Mouse (Mus musculus) forebrain, embryonic 10.5 days (tissue): Measurements from ENCODE around the gene Polq. TPM values are rescaled to one million over a fixed set of nuclear protein-coding genes. Genes with fewer than 3 reads are reported as not detected.
"Not testable (repeated sequence)": the region's sequence is repeated elsewhere in the genome, so short reads cannot be mapped to it uniquely, and the experiment has no call there.

Experiments used
- DNase-seq: peaks from one replicate; pipeline ENCODE4 v3.0.0-alpha.2; 2017; ENCODE audit warnings: low spot score; ENCODE audit errors: extremely low spot score
- H3K27ac ChIP-seq: fragments of 300-500 bp; sonication (generic); 2 replicates; pipeline ENCODE4 v1.5.1; 2016; ENCODE audit warnings: mild to moderate bottlenecking
- H3K27me3 ChIP-seq: fragments of 300-500 bp; sonication (generic); 2 replicates; pipeline ENCODE4 v1.6.1; 2016; ENCODE audit warnings: mild to moderate bottlenecking; ENCODE audit not compliant: poor library complexity, severe bottlenecking
- H3K36me3 ChIP-seq: fragments of 300-500 bp; sonication (generic); replicated peaks from 2 replicates; pipeline ENCODE4 v1.6.1; 2016; ENCODE audit warnings: mild to moderate bottlenecking, moderate library complexity
- H3K4me1 ChIP-seq: fragments of 300-500 bp; sonication (generic); 2 replicates; pipeline ENCODE4 v1.6.1; 2016
- H3K4me3 ChIP-seq: fragments of 300-500 bp; sonication (generic); 2 replicates; pipeline ENCODE4 v1.5.1; 2016; ENCODE audit warnings: mild to moderate bottlenecking, moderate library complexity
- H3K9me3 ChIP-seq: fragments of 300-500 bp; sonication (generic); 2 replicates; pipeline ENCODE4 v1.6.1; 2016; ENCODE audit warnings: mild to moderate bottlenecking, moderate library complexity
- WGBS: fragments of 180-500 bp; shearing (Covaris S2); methylation state at CpG from one replicate; pipeline ENCODE4 v1.1.7; 2016; 5-methylcytosine and 5-hydroxymethylcytosine counted together
- polyA plus RNA-seq: library from polyadenylated mRNA; unstranded; fragments of >200 nt; fragmentation: Nextera tagmentation; extraction: Ambion mirVana; gene quantifications from 2 replicates; pipeline ENCODE4 v1.2.1, GENCODE M21; 2016

The Polq gene
- polyA plus RNA-seq, 1 experiment from 2014 or later, result 15.8 TPM

GRCm38 (mm10) chr16:37011922-37012289 lies 320 bp downstream of the Polq start:
- Histone ChIP-seq H3K36me3 (peaks cover 31% of the 10 kb centered on the region), H3K27me3 (no peaks in the 10 kb centered on the region), H3K9me3 (no peaks in the 10 kb centered on the region), H3K4me3 (peak overlapping the region; percentile 92), H3K4me1 (peaks cover 22% of the 10 kb centered on the region), H3K27ac (peak overlapping the region; percentile 90)
- no peak for DNase-seq
- under 1% methylated on average over 26 of the region's 26 CpGs for WGBS

GRCm38 (mm10) chr16:37012336-37012735 lies 750 bp downstream of the Polq start:
- H3K27me3 ChIP-seq, result no peaks in the 10 kb centered on the region
- no peak for DNase-seq
- 68% methylated on average over 5 of the region's 5 CpGs for WGBS
- no peaks in the 10 kb centered on the region for H3K9me3 ChIP-seq
- peaks cover 34% of the 10 kb centered on the region for H3K36me3 ChIP-seq
- H3K27ac ChIP-seq, result peak overlapping the region; percentile 90
- peak overlapping the region; percentile 92 for H3K4me3 ChIP-seq
- H3K4me1 ChIP-seq, result peaks cover 22% of the 10 kb centered on the region

- WGBS, result 86% methylated on average over 3 of the region's 3 CpGs
- Histone ChIP-seq H3K36me3 (peaks cover 71% of the 10 kb centered on the region), H3K4me3 (no peak overlapping the region), H3K27me3 (no peaks in the 10 kb centered on the region), H3K4me1 (no peaks in the 10 kb centered on the region), H3K9me3 (no peaks in the 10 kb centered on the region), H3K27ac (no peak overlapping the region)
- no peak for DNase-seq
These were observed 16.0 kb downstream of the Polq start for GRCm38 (mm10) chr16:37027581-37027980.

GRCm38 (mm10) chr16:37031996-37032395 lies 20.4 kb downstream of the Polq start:
- H3K27me3 ChIP-seq, result no peaks in the 10 kb centered on the region
- no peak overlapping the region for H3K4me3 ChIP-seq
- H3K4me1 ChIP-seq, result no peaks in the 10 kb centered on the region
- no peak for DNase-seq
- no peak overlapping the region for H3K27ac ChIP-seq
- H3K9me3 ChIP-seq, result no peaks in the 10 kb centered on the region
- H3K36me3 ChIP-seq, result peaks cover 84% of the 10 kb centered on the region
- 84% methylated on average over 3 of the region's 3 CpGs for WGBS

- no peak overlapping the region for H3K27ac ChIP-seq
- no peak overlapping the region for H3K4me3 ChIP-seq
- no peaks in the 10 kb centered on the region for H3K27me3 ChIP-seq
- DNase-seq, result no peak
- WGBS, result 95% methylated on average over 8 of the region's 8 CpGs
- peaks cover 75% of the 10 kb centered on the region for H3K36me3 ChIP-seq
- no peaks in the 10 kb centered on the region for H3K9me3 ChIP-seq
- H3K4me1 ChIP-seq, result no peaks in the 10 kb centered on the region
These were observed 23.2 kb downstream of the Polq start for GRCm38 (mm10) chr16:37034751-37035150.

GRCm38 (mm10) chr16:37059631-37060030 lies 48.0 kb downstream of the Polq start:
- 81% methylated on average over 3 of the region's 3 CpGs for WGBS
- no peak overlapping the region for H3K27ac ChIP-seq
- no peak overlapping the region for H3K4me3 ChIP-seq
- no peaks in the 10 kb centered on the region for H3K27me3 ChIP-seq
- H3K9me3 ChIP-seq, result peaks cover 8% of the 10 kb centered on the region; the same call in 1 of the 2 replicates
- no peak for DNase-seq
- no peaks in the 10 kb centered on the region for H3K4me1 ChIP-seq
- peaks cover 73% of the 10 kb centered on the region for H3K36me3 ChIP-seq

GRCm38 (mm10) chr16:37061261-37061660 lies 49.7 kb downstream of the Polq start:
- H3K4me1 ChIP-seq, result no peaks in the 10 kb centered on the region
- H3K4me3 ChIP-seq, result no peak overlapping the region
- no peak overlapping the region for H3K27ac ChIP-seq
- H3K36me3 ChIP-seq, result peaks cover 75% of the 10 kb centered on the region
- H3K9me3 ChIP-seq, result peaks cover 8% of the 10 kb centered on the region; the same call in 1 of the 2 replicates
- WGBS, result 95% methylated on average over 4 of the region's 4 CpGs
- no peak for DNase-seq
- H3K27me3 ChIP-seq, result no peaks in the 10 kb centered on the region

GRCm38 (mm10) chr16:37072354-37072753 lies 60.8 kb downstream of the Polq start:
- Histone ChIP-seq H3K4me3 (no peak overlapping the region), H3K27me3 (no peaks in the 10 kb centered on the region), H3K27ac (no peak overlapping the region), H3K9me3 (no peaks in the 10 kb centered on the region), H3K4me1 (no peaks in the 10 kb centered on the region), H3K36me3 (peaks cover 66% of the 10 kb centered on the region)
- WGBS, result 94% methylated on average over 5 of the region's 5 CpGs
- DNase-seq, result no peak

GRCm38 (mm10) chr16:37089648-37090047 lies 78.1 kb downstream of the Polq start:
- Histone ChIP-seq H3K4me3 (no peak overlapping the region), H3K9me3 (peaks cover 3% of the 10 kb centered on the region; the same call in 1 of the 2 replicates), H3K4me1 (no peaks in the 10 kb centered on the region), H3K27ac (no peak overlapping the region), H3K36me3 (peaks cover 97% of the 10 kb centered on the region), H3K27me3 (no peaks in the 10 kb centered on the region)
- 92% methylated on average over 1 of the region's 1 CpGs for WGBS
- DNase-seq, result no peak

- Histone ChIP-seq H3K9me3 (no peaks in the 10 kb centered on the region), H3K4me1 (no peaks in the 10 kb centered on the region), H3K27ac (no peak overlapping the region), H3K27me3 (no peaks in the 10 kb centered on the region), H3K36me3 (peaks cover 99% of the 10 kb centered on the region), H3K4me3 (no peak overlapping the region)
- no peak for DNase-seq
- WGBS, result 77% methylated on average over 4 of the region's 4 CpGs
These were observed 82.7 kb downstream of the Polq start for GRCm38 (mm10) chr16:37094169-37094833.

- no peak for DNase-seq
- Histone ChIP-seq H3K27ac (no peak overlapping the region), H3K4me1 (peaks cover 5% of the 10 kb centered on the region), H3K36me3 (no peaks in the 10 kb centered on the region), H3K27me3 (no peaks in the 10 kb centered on the region), H3K4me3 (no peak overlapping the region), H3K9me3 (no peaks in the 10 kb centered on the region)
- 36% methylated on average over 5 of the region's 5 CpGs for WGBS
These were observed 97.2 kb downstream of the Polq start for GRCm38 (mm10) chr16:37108763-37109162.

GRCm38 (mm10) chr16:37109285-37109684 lies 97.7 kb downstream of the Polq start:
- no peak overlapping the region for H3K27ac ChIP-seq
- peak; percentile 17 for DNase-seq
- peaks cover 5% of the 10 kb centered on the region for H3K4me1 ChIP-seq
- 50% methylated on average over 3 of the region's 3 CpGs for whole genome bisulfite sequencing
- no peaks in the 10 kb centered on the region for H3K9me3 ChIP-seq
- H3K27me3 ChIP-seq, result no peaks in the 10 kb centered on the region
- H3K36me3 ChIP-seq, result no peaks in the 10 kb centered on the region
- H3K4me3 ChIP-seq, result no peak overlapping the region

GRCm38 (mm10) chr16:37125190-37125589 lies 113.6 kb downstream of the Polq start:
- not testable (repeated sequence) for H3K36me3 ChIP-seq, H3K27me3 ChIP-seq, H3K4me3 ChIP-seq, H3K4me1 ChIP-seq, H3K27ac ChIP-seq, DNase-seq, H3K9me3 ChIP-seq
- 100% methylated on average over 1 of the region's 1 CpGs for WGBS
